Mouse (Mus musculus): ENCODE measurements around the gene Znrf2. TPM values are rescaled to one million over a fixed set of nuclear protein-coding genes. Genes with fewer than 3 reads are reported as not detected.

Gene Znrf2
- total and polyA plus RNA-seq, 3 experiments, result 16.0 to 26.9 (median 18.3) TPM

GRCm38 (mm10) chr6:54854859-54855258 lies 38.1 kb downstream of the Znrf2 start:
- in situ Hi-C loops (cut with MboI; ENCODE audit: low pct_ligation_motif_present, low pct_unique_long_range_greater_than_20kb, low sequenced_read_pairs) (no loop called here), dilution Hi-C loops (cut with MboI; ENCODE audit: extremely low pct_ligation_motif_present, extremely low pct_unique_long_range_greater_than_20kb, low sequenced_read_pairs) (no loop called here)
- H3K36me3 ChIP-seq (replicated peaks in 1 of 2; ENCODE audit: control insufficient read depth in 1 of 2, insufficient read depth in 1 of 2, low read length in 1 of 2), result peaks cover 0 to 8% of the 10 kb centered on the region in 2 experiments
- H3K27ac ChIP-seq (ENCODE audit: insufficient read depth, low read depth), result no peak overlapping the region
- H3K4me3 ChIP-seq (replicated peaks in 1 of 3; ENCODE audit: low read depth in 2 of 3, low read length in 2 of 3, poor library complexity in 1 of 3), result no peak overlapping the region
- H3K4me1 ChIP-seq (ENCODE audit: control insufficient read depth in 1 of 2, insufficient read depth in 2 of 2), result peaks cover 0 to 50% of the 10 kb centered on the region in 2 experiments; a peak in 2 of 4 replicates
- no peak overlapping the region for H3K4me2 ChIP-seq (ENCODE audit: insufficient read depth, low read depth, poor library complexity, severe bottlenecking)
- H3K9ac ChIP-seq (ENCODE audit: insufficient read depth, low read depth), result no peak overlapping the region
- no peak for DNase-seq (ENCODE audit: extremely low read depth)
- TF ChIP-seq MXI1 (IDR thresholded peaks at IDR 0.05; ENCODE audit: low read depth, low read length) (no peak), TCF12 (IDR thresholded peaks at IDR 0.05; ENCODE audit: low read depth, low read length) (no peak), E2F4 (IDR thresholded peaks at IDR 0.05; ENCODE audit: insufficient replicate concordance, low read depth, low read length) (no peak), NELFE (IDR thresholded peaks at IDR 0.05; ENCODE audit: low read depth, low read length) (no peak), MEF2A (IDR thresholded peaks at IDR 0.05; ENCODE audit: borderline replicate concordance, low read depth, low read length) (no peak), SIN3A (IDR thresholded peaks at IDR 0.05; ENCODE audit: low read length) (no peak), USF2 (conservative IDR thresholded peaks at IDR 0.05; ENCODE audit: low read depth, low read length) (no peak), MAZ (IDR thresholded peaks at IDR 0.05; ENCODE audit: low read depth, low read length) (no peak), ZNF384 (IDR thresholded peaks at IDR 0.05; ENCODE audit: low read depth, low read length) (no peak), CHD1 (IDR thresholded peaks at IDR 0.05; ENCODE audit: low read depth, low read length) (no peak), JUND (conservative IDR thresholded peaks at IDR 0.05; ENCODE audit: low read depth, low read length) (no peak), BHLHE40 (IDR thresholded peaks at IDR 0.05; ENCODE audit: low read depth, low read length) (no peak), KAT2A (IDR thresholded peaks at IDR 0.05; ENCODE audit: insufficient replicate concordance, low read length) (no peak), RAD21 (IDR thresholded peaks at IDR 0.05; ENCODE audit: low read depth, low read length) (no peak), RCOR1 (conservative IDR thresholded peaks at IDR 0.05; ENCODE audit: low read depth, low read length) (no peak), SMC3 (IDR thresholded peaks at IDR 0.05; ENCODE audit: low read depth, low read length) (no peak), MAFK (IDR thresholded peaks at IDR 0.05; ENCODE audit: insufficient replicate concordance, low read length) (no peak), ZKSCAN1 (IDR thresholded peaks at IDR 0.05; ENCODE audit: borderline replicate concordance, low read depth, low read length) (no peak), IRF4 (IDR thresholded peaks at IDR 0.05; ENCODE audit: low read depth, low read length) (no peak), CHD2 (IDR thresholded peaks at IDR 0.05; ENCODE audit: low read length) (no peak)
- H3K27me3 ChIP-seq (replicated peaks), result no peaks in the 10 kb centered on the region
- peaks cover 2% of the 10 kb centered on the region; the same call in 1 of the 2 replicates for H3K79me2 ChIP-seq (replicated peaks; ENCODE audit: control insufficient read depth, extremely low read depth, insufficient read depth, poor library complexity, severe bottlenecking)
- H3K9me3 ChIP-seq (replicated peaks; ENCODE audit: low read length), result no peaks in the 10 kb centered on the region

Data from CH12.LX (cell line).